Mouse (Mus musculus): ENCODE data around the gene Dio1.

DNA sequence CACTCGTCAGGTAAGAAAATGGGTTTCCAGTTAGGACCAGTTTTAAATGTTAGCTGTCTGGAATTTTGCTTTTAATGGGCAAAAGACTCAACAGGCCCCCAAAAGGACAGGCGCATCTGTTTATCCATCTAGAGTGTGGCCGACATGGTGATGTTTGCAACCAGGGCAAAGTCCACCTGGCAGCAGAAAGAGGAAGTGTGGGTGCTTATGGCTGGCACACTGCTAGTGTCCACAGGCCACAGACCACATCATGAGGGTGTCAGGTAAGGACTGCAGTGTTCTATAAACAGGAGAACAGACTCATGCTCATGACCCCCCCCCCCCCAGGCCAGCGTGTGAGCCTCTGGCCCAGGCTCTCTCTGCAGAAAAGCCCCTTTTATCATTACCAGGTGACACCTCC, 4.1 kb downstream of the Dio1 start:
- TF ChIP-seq CTCF (IDR thresholded peaks at IDR 0.05) (no peak), EP300 (IDR thresholded peaks at IDR 0.05) (no peak)
